Mouse (Mus musculus) kidney, adult 2 months (tissue): ENCODE data around the gene Akap14. TPM values are rescaled to one million over a fixed set of nuclear protein-coding genes. Genes with fewer than 3 reads are reported as not detected.
"Not testable (repeated sequence)": the region's sequence is repeated elsewhere in the genome, so short reads cannot be mapped to it uniquely, and the experiment has no call there.

Source experiments
- DNase-seq: peaks from one replicate; pipeline ENCODE4 v3.0.0; 2021
- H3K27ac ChIP-seq: fragments of 200-500 bp; 2 replicates; pipeline ENCODE4 v1.5.1; 2012; ENCODE audit warnings: low read depth, low read length, control low read depth, inconsistent platforms; ENCODE audit not compliant: insufficient read depth
- H3K27me3 ChIP-seq: fragments of 200-500 bp; replicated peaks from 2 replicates; pipeline ENCODE4 v1.6.1; 2012; ENCODE audit warnings: mild to moderate bottlenecking, moderate library complexity, low read length, inconsistent platforms; ENCODE audit not compliant: control insufficient read depth, insufficient read depth
- H3K36me3 ChIP-seq: fragments of 200-500 bp; 2 replicates; pipeline ENCODE4 v1.6.1; 2012; ENCODE audit warnings: mild to moderate bottlenecking, moderate library complexity, low read length, inconsistent platforms; ENCODE audit not compliant: control insufficient read depth, insufficient read depth
- H3K4me1 ChIP-seq: fragments of 200-500 bp; 2 replicates; pipeline ENCODE4 v1.6.1; 2011; ENCODE audit warnings: low read length; ENCODE audit not compliant: control insufficient read depth, insufficient read depth
- H3K4me3 ChIP-seq: fragments of 200-500 bp; 2 replicates; pipeline ENCODE4 v1.5.1; 2011; ENCODE audit warnings: mild to moderate bottlenecking, low read depth, low read length, control low read depth; ENCODE audit not compliant: insufficient read depth
- CTCF ChIP-seq: fragments of 200-500 bp; conservative IDR thresholded peaks from 2 replicates; pipeline ENCODE4 v1.5.1; 2011; ENCODE audit warnings: low read depth, mild to moderate bottlenecking, control low read depth, low read length, moderate library complexity, mixed read lengths; ENCODE audit not compliant: insufficient read depth, insufficient read length
- POLR2A ChIP-seq: fragments of 200-500 bp; IDR thresholded peaks from one replicate; pipeline ENCODE4 v1.6.1; 2011; ENCODE audit warnings: low read depth, low read length, control low read depth
- WGBS: fragments of 180-500 bp; shearing (Covaris S2); methylation state at CpG from one replicate; pipeline ENCODE4 v1.1.7; 2018; 5-methylcytosine and 5-hydroxymethylcytosine counted together
- polyA plus RNA-seq: library from polyadenylated mRNA; depleted of rRNA; stranded (reverse); fragments of >200 nt; gene quantifications from 2 replicates; pipeline ENCODE4 v1.2.3, GENCODE M21; 2012; rRNA removed

Gene Akap14
- polyA plus RNA-seq = not detected in 2 replicates

DNA sequence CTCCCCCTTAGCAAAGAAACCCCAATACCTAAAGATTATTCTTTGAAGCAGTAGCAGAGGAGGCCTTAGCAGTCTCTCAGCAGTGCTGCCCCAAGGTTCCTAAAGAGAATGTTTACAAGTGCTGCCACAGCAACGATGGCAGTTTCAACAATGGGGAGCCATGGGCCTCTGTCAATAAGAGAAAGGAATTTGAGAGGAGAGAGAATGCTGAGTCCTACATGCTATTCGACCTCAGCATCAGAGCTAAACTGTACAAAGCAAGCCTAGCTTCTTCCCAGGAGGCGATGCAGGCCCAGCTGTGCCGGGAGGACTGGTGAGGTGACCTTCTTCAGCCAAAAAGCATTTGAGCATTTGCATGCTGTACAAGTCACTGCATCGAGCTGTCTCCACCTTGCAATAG lies at the start of gene Akap14:
TSS of gene Akap14 (minus strand) at position 101 of the 400 bp plus-strand sequence.
- Histone ChIP-seq H3K27ac (no peak within 1 kb of the TSS), H3K27me3 (no peaks in the 10 kb centered on the region), H3K4me1 (no peaks in the 10 kb centered on the region), H3K4me3 (no peak within 1 kb of the TSS), H3K36me3 (no peaks in the 10 kb centered on the region)
- 66% methylated on average over 5 of the region's 5 CpGs for WGBS
- TF ChIP-seq CTCF (no peak), POLR2A (no peak)
- DNase-seq = no peak

DNA sequence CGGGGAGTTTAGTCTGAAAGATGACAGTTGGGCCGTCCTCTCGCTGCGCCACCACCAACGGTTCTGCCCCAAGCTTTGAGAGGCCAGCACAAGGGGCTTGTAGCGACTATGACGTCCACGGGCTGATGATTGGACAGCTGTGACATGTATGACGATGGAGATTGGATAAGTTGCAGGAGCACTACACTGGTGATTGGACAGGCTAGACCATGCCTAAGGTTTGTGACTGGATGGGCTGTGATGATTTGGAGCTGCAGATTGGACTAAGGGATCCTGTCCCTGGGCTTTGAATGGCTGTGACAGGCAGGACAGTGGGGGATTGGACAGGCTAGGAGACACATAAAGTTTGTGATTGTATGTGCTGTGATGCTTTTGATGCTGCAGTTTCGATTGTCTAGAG lies 42.3 kb upstream of the Akap14 start, which contains the start of gene Gm9:
TSS of gene Gm9 (minus strand) at position 101 of the 400 bp plus-strand sequence.
- Histone ChIP-seq H3K27me3 (no peaks in the 10 kb centered on the region), H3K36me3 (no peaks in the 10 kb centered on the region), H3K4me1 (no peaks in the 10 kb centered on the region), H3K4me3 (no peak within 1 kb of the TSS), H3K27ac (no peak within 1 kb of the TSS)
- DNase-seq = no peak
- TF ChIP-seq POLR2A (no peak), CTCF (no peak)
- WGBS = 89% methylated on average over 10 of the region's 10 CpGs

GRCm38 (mm10) chrX:37198676-37199075 lies 30.0 kb upstream of the Akap14 start:
- no peak overlapping the region for H3K4me3 ChIP-seq
- no peak overlapping the region for H3K27ac ChIP-seq
- TF ChIP-seq POLR2A (no peak), CTCF (no peak)
- no peaks in the 10 kb centered on the region for H3K36me3 ChIP-seq
- WGBS = 63% methylated on average over 8 of the region's 8 CpGs
- no peaks in the 10 kb centered on the region for H3K4me1 ChIP-seq
- DNase-seq = no peak
- no peaks in the 10 kb centered on the region for H3K27me3 ChIP-seq

DNA sequence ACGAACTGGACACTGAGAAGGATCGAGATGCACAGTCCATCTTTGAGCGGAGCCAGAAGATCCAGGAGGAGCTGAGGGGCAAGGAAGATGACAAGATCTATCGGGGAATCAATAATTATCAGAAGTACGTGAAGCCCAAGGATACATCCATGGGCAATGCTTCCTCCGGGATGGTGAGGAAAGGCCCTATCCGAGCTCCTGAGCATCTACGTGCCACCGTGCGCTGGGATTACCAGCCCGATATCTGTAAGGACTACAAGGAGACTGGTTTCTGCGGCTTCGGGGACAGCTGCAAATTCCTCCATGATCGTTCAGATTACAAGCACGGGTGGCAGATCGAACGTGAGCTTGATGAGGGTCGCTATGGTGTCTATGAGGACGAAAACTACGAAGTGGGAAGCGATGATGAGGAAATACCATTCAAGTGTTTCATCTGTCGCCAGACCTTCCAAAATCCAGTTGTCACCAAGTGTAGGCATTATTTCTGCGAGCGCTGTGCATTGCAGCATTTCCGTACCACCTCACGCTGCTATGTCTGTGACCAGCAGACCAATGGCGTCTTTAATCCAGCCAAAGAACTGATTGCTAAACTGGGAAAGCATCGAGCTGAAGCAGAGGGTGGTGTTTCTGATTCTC lies 23.2 kb upstream of the Akap14 start:
- 3% methylated on average over 28 of the region's 28 CpGs for WGBS
- no peaks in the 10 kb centered on the region for H3K36me3 ChIP-seq
- H3K4me1 ChIP-seq = no peaks in the 10 kb centered on the region; the same call in 1 of the 2 replicates
- TF ChIP-seq CTCF (no peak), POLR2A (no peak)
- DNase-seq = peak; percentile 1
- H3K27ac ChIP-seq = no peak overlapping the region
- H3K27me3 ChIP-seq = no peaks in the 10 kb centered on the region
- H3K4me3 ChIP-seq = peak overlapping the region; percentile 84

- H3K36me3 ChIP-seq = no peaks in the 10 kb centered on the region
- no peaks in the 10 kb centered on the region; the same call in 1 of the 2 replicates for H3K4me1 ChIP-seq
- TF ChIP-seq CTCF = no peak
- TF ChIP-seq POLR2A = no peak
- 1% methylated on average over 63 of the region's 63 CpGs for WGBS
- H3K27me3 ChIP-seq = no peaks in the 10 kb centered on the region
- 0 out of 2 replicates have a peak within 1 kb of the TSS, but pooled peaks have one; percentile 13 for H3K27ac ChIP-seq
- DNase-seq = peak; percentile 91
- peak within 1 kb of the TSS; percentile 84 for H3K4me3 ChIP-seq
Measured at GRCm38 (mm10) chrX:37191105-37191743, 22.6 kb upstream of the Akap14 start, which contains the start of the genes Ndufa1 and Rnf113a1. Gene Ndufa1 (minus strand): TSS chrX:37191163. Gene Rnf113a1 (plus strand): TSS chrX:37191245.

- H3K27ac ChIP-seq = no peak overlapping the region
- no peaks in the 10 kb centered on the region; the same call in 1 of the 2 replicates for H3K4me1 ChIP-seq
- no peaks in the 10 kb centered on the region for H3K36me3 ChIP-seq
- peak overlapping the region; percentile 84 for H3K4me3 ChIP-seq
- under 1% methylated on average over 20 of the region's 20 CpGs for WGBS
- peak; percentile 3 for DNase-seq
- no peak for TF ChIP-seq CTCF
- no peak for TF ChIP-seq POLR2A
- no peaks in the 10 kb centered on the region for H3K27me3 ChIP-seq
Measured at GRCm38 (mm10) chrX:37190755-37191104, 22.1 kb upstream of the Akap14 start.

DNA sequence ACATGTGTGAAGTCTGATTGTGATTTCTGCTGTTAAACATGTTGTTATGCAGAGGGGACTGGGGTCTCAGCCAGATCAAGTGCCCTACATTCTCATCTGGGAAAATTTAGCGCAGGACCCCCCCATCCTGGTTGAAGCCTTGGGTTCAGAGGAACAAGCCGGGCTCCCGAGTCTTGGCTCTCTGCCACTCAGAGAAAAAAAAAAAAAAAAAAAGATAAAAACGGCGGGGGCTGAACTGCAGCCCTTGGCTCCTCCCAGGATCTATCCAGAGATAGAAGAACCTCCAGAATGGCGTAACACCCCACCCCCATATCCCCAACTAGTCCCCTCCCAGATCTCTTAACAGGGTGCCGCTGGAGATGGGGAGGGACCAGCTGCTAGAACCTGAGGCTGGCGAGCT lies 15.8 kb upstream of the Akap14 start:
- not testable (repeated sequence) for H3K4me1 ChIP-seq, H3K36me3 ChIP-seq, H3K4me3 ChIP-seq, H3K27me3 ChIP-seq, DNase-seq, H3K27ac ChIP-seq
- 41% methylated on average over 8 of the region's 8 CpGs for whole genome bisulfite sequencing
